Mouse (Mus musculus): ENCODE data around the gene Smg6.

DNA sequence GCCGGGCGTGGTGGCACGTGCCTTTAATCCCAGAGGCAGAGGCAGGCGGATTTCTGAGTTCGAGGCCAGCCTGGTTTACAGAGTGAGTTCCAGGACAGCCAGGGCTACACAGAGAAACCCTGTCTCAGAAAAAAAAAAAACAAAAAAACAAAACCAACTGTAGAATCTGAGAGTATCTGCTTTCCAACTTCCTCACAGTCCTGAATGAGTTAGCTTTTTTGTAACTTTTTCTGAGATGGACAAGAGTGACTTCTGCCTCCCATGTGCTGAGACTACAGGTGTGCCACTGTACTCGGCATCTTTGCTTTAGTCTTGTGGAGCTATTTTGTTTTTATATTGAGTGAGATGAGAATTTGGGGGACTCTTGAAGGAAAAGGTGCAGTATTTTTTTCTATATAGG is 137.0 kb downstream of the Smg6 start:
- TF ChIP-seq CTCF (IDR thresholded peaks at IDR 0.05; ENCODE audit: low read depth, low read length) (no peak), EP300 (IDR thresholded peaks at IDR 0.05; ENCODE audit: insufficient read depth, low read depth, low read length) (no peak), POLR2A (IDR thresholded peaks at IDR 0.05; ENCODE audit: insufficient read depth, low read length) (no peak)

Data from ES-Bruce4 (cell line).